Mouse (Mus musculus): Measurements from ENCODE around the gene Akr1b7.

Akr1b7 gene

GRCm38 (mm10) chr6:34439006-34439405, 26.9 kb downstream of the Akr1b7 start:
- DNase-seq (ENCODE audit: inconsistent ontology term) = no peak

GRCm38 (mm10) chr6:34441556-34442257, 29.6 kb downstream of the Akr1b7 start:
- no peak for DNase-seq (ENCODE audit: inconsistent ontology term)

GRCm38 (mm10) chr6:34443791-34444190, 31.7 kb downstream of the Akr1b7 start:
- peak; percentile 84 for DNase-seq (ENCODE audit: inconsistent ontology term)

GRCm38 (mm10) chr6:34447961-34448360, 35.8 kb downstream of the Akr1b7 start:
- DNase-seq (ENCODE audit: inconsistent ontology term) = peak; percentile 67

GRCm38 (mm10) chr6:34448696-34449095, 36.6 kb downstream of the Akr1b7 start:
- no peak for DNase-seq (ENCODE audit: inconsistent ontology term)

- peak; percentile 16 for DNase-seq (ENCODE audit: inconsistent ontology term)
These were observed 41.0 kb downstream of the Akr1b7 start for GRCm38 (mm10) chr6:34452963-34453770.

GRCm38 (mm10) chr6:34459456-34459855, 47.3 kb downstream of the Akr1b7 start:
- DNase-seq (ENCODE audit: inconsistent ontology term) = peak; percentile 82

- no peak for DNase-seq (ENCODE audit: inconsistent ontology term)
These were observed 48.5 kb downstream of the Akr1b7 start for GRCm38 (mm10) chr6:34460651-34461050.

GRCm38 (mm10) chr6:34463582-34463981, 51.4 kb downstream of the Akr1b7 start:
- DNase-seq (ENCODE audit: inconsistent ontology term) = no peak

GRCm38 (mm10) chr6:34471434-34472110, 59.4 kb downstream of the Akr1b7 start:
- DNase-seq (ENCODE audit: inconsistent ontology term) = no peak
